Mouse (Mus musculus) CH12.LX (cell line): Measurements from ENCODE around the gene Nr2c1. TPM values are rescaled to one million over a fixed set of nuclear protein-coding genes. Genes with fewer than 3 reads are reported as not detected.

ENCODE experiments used
- DNase-seq: peaks from one replicate; pipeline ENCODE4 v3.0.0-alpha.2; 2013; ENCODE audit errors: extremely low read depth
- H3K27ac ChIP-seq: 2 replicates; pipeline ENCODE4 v1.5.1; 2012; ENCODE audit warnings: low read depth, mild to moderate bottlenecking, control low read depth, moderate library complexity; ENCODE audit not compliant: insufficient read depth
- H3K27me3 ChIP-seq: replicated peaks from 2 replicates; pipeline ENCODE3; 2012; ENCODE audit warnings: inconsistent platforms
- H3K36me3 ChIP-seq, 2 experiments: replicated peaks in 1 of 2; 2 replicates each; pipeline versions ENCODE3 to v1.6.1; 2012; ENCODE audit warnings: inconsistent platforms in 1 of 2, low read length in 1 of 2, mild to moderate bottlenecking in 1 of 2, mixed read lengths in 1 of 2, moderate library complexity in 1 of 2; ENCODE audit not compliant: control insufficient read depth in 1 of 2, insufficient read depth in 1 of 2
- H3K4me1 ChIP-seq, 2 experiments: 2 replicates each; pipeline ENCODE4 v1.6.1; 2012; ENCODE audit warnings: inconsistent platforms in 1 of 2, moderate library complexity in 1 of 2; ENCODE audit not compliant: insufficient read depth in 2 of 2, control insufficient read depth in 1 of 2
- H3K4me2 ChIP-seq: 2 replicates; pipeline ENCODE4 v1.6.1; 2012; ENCODE audit warnings: low read depth, mild to moderate bottlenecking, control low read depth; ENCODE audit not compliant: poor library complexity, insufficient read depth, severe bottlenecking
- H3K4me3 ChIP-seq, 3 experiments: fragments of 150-350 bp in 1 of 3; sonication (generic) in 1 of 3; replicated peaks in 1 of 3; 2 replicates each; pipeline versions ENCODE3 to v1.5.1; 2011 to 2012; ENCODE audit warnings: low read depth in 2 of 3, low read length in 2 of 3, mild to moderate bottlenecking in 2 of 3, moderate library complexity in 2 of 3, control low read depth in 1 of 3, improper control_type of control experiment in 1 of 3, inconsistent platforms in 1 of 3, mixed read lengths in 1 of 3; ENCODE audit not compliant: poor library complexity in 1 of 3
- H3K79me2 ChIP-seq: replicated peaks from 2 replicates; pipeline ENCODE4 v1.6.1; 2012; ENCODE audit warnings: mild to moderate bottlenecking, moderate library complexity; ENCODE audit not compliant: control insufficient read depth, poor library complexity, insufficient read depth, severe bottlenecking; ENCODE audit errors: extremely low read depth
- H3K9ac ChIP-seq: 2 replicates; pipeline ENCODE4 v1.6.1; 2012; ENCODE audit warnings: low read depth, mild to moderate bottlenecking, control low read depth, moderate library complexity; ENCODE audit not compliant: insufficient read depth
- H3K9me3 ChIP-seq: replicated peaks from 2 replicates; pipeline ENCODE3; 2012; ENCODE audit warnings: low read length, inconsistent platforms, mixed read lengths
- BHLHE40 ChIP-seq: IDR thresholded peaks from 2 replicates; pipeline ENCODE4 v1.6.1; 2011; ENCODE audit warnings: mild to moderate bottlenecking, low read depth, low read length, improper control_type of control experiment
- CHD2 ChIP-seq: IDR thresholded peaks from 2 replicates; pipeline ENCODE4 v1.6.1; 2011; ENCODE audit warnings: low read length, improper control_type of control experiment
- ELF1 ChIP-seq: IDR thresholded peaks from 2 replicates; pipeline ENCODE4 v1.6.1; 2014; ENCODE audit warnings: low read depth, mild to moderate bottlenecking, inconsistent platforms, low read length, improper control_type of control experiment
- EP300 ChIP-seq: IDR thresholded peaks from 2 replicates; pipeline ENCODE4 v1.6.1; 2011; ENCODE audit warnings: low read length, improper control_type of control experiment
- ETS1 ChIP-seq: conservative IDR thresholded peaks from 2 replicates; pipeline ENCODE4 v1.6.1; 2012; ENCODE audit warnings: low read depth, mild to moderate bottlenecking, inconsistent platforms, low read length, improper control_type of control experiment, moderate library complexity
- HCFC1 ChIP-seq: IDR thresholded peaks from 2 replicates; pipeline ENCODE4 v1.6.1; 2012; ENCODE audit warnings: low read depth, mild to moderate bottlenecking, inconsistent platforms, low read length, improper control_type of control experiment
- IRF4 ChIP-seq: IDR thresholded peaks from 2 replicates; pipeline ENCODE4 v1.6.1; 2014; ENCODE audit warnings: low read depth, mild to moderate bottlenecking, inconsistent platforms, low read length, improper control_type of control experiment
- JUND ChIP-seq: conservative IDR thresholded peaks from 2 replicates; pipeline ENCODE4 v1.6.1; 2011; ENCODE audit warnings: low read depth, low read length, improper control_type of control experiment
- KAT2A ChIP-seq: IDR thresholded peaks from 2 replicates; pipeline ENCODE4 v1.6.1; 2012; ENCODE audit warnings: low read length, improper control_type of control experiment, inconsistent platforms; ENCODE audit not compliant: insufficient replicate concordance
- MAFK ChIP-seq: IDR thresholded peaks from 2 replicates; pipeline ENCODE4 v1.6.1; 2011; ENCODE audit warnings: low read length, improper control_type of control experiment; ENCODE audit not compliant: insufficient replicate concordance
- MAZ ChIP-seq: IDR thresholded peaks from 2 replicates; pipeline ENCODE4 v1.6.1; 2012; ENCODE audit warnings: low read depth, mild to moderate bottlenecking, inconsistent platforms, low read length, improper control_type of control experiment, moderate library complexity
- MEF2A ChIP-seq: IDR thresholded peaks from 2 replicates; pipeline ENCODE4 v1.6.1; 2014; ENCODE audit warnings: low read depth, mild to moderate bottlenecking, inconsistent platforms, low read length, improper control_type of control experiment, borderline replicate concordance
- MXI1 ChIP-seq: IDR thresholded peaks from 2 replicates; pipeline ENCODE4 v1.6.1; 2011; ENCODE audit warnings: mild to moderate bottlenecking, low read depth, low read length, improper control_type of control experiment
- POLR2AphosphoS2 ChIP-seq: IDR thresholded peaks from 2 replicates; pipeline ENCODE4 v1.6.1; 2011; ENCODE audit warnings: low read depth, low read length, improper control_type of control experiment
- RAD21 ChIP-seq: IDR thresholded peaks from 2 replicates; pipeline ENCODE4 v1.6.1; 2011; ENCODE audit warnings: low read depth, mild to moderate bottlenecking, low read length, improper control_type of control experiment, moderate library complexity
- RCOR1 ChIP-seq: conservative IDR thresholded peaks from 2 replicates; pipeline ENCODE4 v1.6.1; 2012; ENCODE audit warnings: low read depth, mild to moderate bottlenecking, inconsistent platforms, low read length, improper control_type of control experiment
- SIN3A ChIP-seq: IDR thresholded peaks from 2 replicates; pipeline ENCODE4 v1.6.1; 2012; ENCODE audit warnings: low read length, improper control_type of control experiment, inconsistent platforms
- ZC3H11A ChIP-seq: IDR thresholded peaks from 2 replicates; pipeline ENCODE4 v1.6.1; 2012; ENCODE audit warnings: low read depth, mild to moderate bottlenecking, inconsistent platforms, low read length, improper control_type of control experiment
- ZKSCAN1 ChIP-seq: IDR thresholded peaks from 2 replicates; pipeline ENCODE4 v1.6.1; 2012; ENCODE audit warnings: low read depth, inconsistent platforms, low read length, improper control_type of control experiment, borderline replicate concordance
- ZMIZ1 ChIP-seq: IDR thresholded peaks from 2 replicates; pipeline ENCODE4 v1.6.1; 2012; ENCODE audit warnings: low read depth, mild to moderate bottlenecking, inconsistent platforms, low read length, improper control_type of control experiment
- ZNF384 ChIP-seq: IDR thresholded peaks from 2 replicates; pipeline ENCODE4 v1.6.1; 2012; ENCODE audit warnings: low read depth, low read length, improper control_type of control experiment, inconsistent platforms
- dilution Hi-C: fragments of 300-500 bp; cut with MboI; formaldehyde crosslinking; loops from 2 replicates; pipeline ENCODE4 v1.14.3; 2020; ENCODE audit warnings: low sequenced_read_pairs; ENCODE audit not compliant: extremely low pct_unique_long_range_greater_than_20kb, extremely low pct_ligation_motif_present
- in situ Hi-C: fragments of 300-500 bp; cut with MboI; formaldehyde crosslinking; loops from 3 replicates; pipeline ENCODE4 v1.14.3; 2019; ENCODE audit warnings: low sequenced_read_pairs, low pct_ligation_motif_present, low pct_unique_long_range_greater_than_20kb, mixed read lengths
- polyA plus RNA-seq: library from polyadenylated mRNA; unstranded; fragments of >175 nt; gene quantifications from 2 replicates; pipeline ENCODE4 v1.2.1, GENCODE M21; 2012; ENCODE audit warnings: low read depth; ENCODE audit not compliant: insufficient read length
- total RNA-seq, 2 experiments: library from RNA; depleted of rRNA; stranded (reverse); fragments of 300-350 nt in 1 of 2; fragments of >200 nt in 1 of 2; gene quantifications; 2 replicates each; pipeline ENCODE4 v1.2.3; 2012 to 2014

Gene Nr2c1
- total and polyA plus RNA-seq, 3 experiments = 3.6 to 6.5 (median 5.7) TPM

DNA sequence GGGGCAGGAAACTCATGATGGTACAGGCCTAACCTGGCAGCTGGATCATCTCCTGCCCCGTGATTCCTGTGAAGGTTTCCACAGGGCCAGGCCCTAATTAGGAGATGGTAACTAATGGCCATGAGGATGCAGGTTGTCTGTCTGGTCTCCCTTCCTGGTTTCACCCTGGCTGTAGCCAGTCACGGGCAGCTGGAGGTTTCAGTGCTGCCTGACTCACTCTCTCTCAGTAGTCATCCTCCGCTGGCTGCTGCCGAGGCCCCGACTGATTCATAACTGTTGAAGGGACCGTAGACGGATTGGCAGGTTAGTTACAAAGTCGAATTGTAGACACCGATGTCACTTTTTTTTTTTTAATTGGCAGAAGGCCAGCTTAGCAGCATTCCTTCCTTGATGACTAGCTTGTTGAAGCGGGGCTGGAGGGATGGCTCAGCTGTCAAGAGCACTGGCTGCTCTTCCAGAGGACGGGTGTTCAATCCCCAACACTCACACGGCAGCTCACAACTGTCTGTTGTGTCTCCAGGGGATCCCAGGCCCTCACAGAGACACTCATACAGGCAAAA lies 31.0 kb upstream of the Nr2c1 start:
- peak; percentile 72 for DNase-seq
- peaks cover 6 to 28% of the 10 kb centered on the region in 2 experiments; a peak in 3 of 4 replicates for H3K4me1 ChIP-seq
- peak overlapping the region; percentile 60 for H3K9ac ChIP-seq
- peak overlapping the region; percentile 72 for H3K27ac ChIP-seq
- dilution Hi-C loops = no loop called here
- H3K36me3 ChIP-seq = peaks cover 4 to 33% of the 10 kb centered on the region in 2 experiments
- no peaks in the 10 kb centered on the region for H3K9me3 ChIP-seq
- TF ChIP-seq EP300 (peak; percentile 40; the same call in 1 of the 2 replicates), IRF4 (peak; percentile 48; the same call in 1 of the 2 replicates), MEF2A (0 out of 2 replicates have a peak, but pooled peaks have one; percentile 5), ZC3H11A (no peak), SIN3A (peak; percentile 48; the same call in 1 of the 2 replicates), MAZ (no peak), BHLHE40 (peak; percentile 92), RCOR1 (no peak; the same call in 1 of the 2 replicates), ELF1 (peak; percentile 65), ZNF384 (peak; percentile 22; the same call in 1 of the 2 replicates), ETS1 (peak; percentile 61)
- H3K4me3 ChIP-seq = no peak overlapping the region
- in situ Hi-C loops = no loop called here
- no peaks in the 10 kb centered on the region for H3K27me3 ChIP-seq
- no peaks in the 10 kb centered on the region for H3K79me2 ChIP-seq
- peak overlapping the region; percentile 89 for H3K4me2 ChIP-seq

DNA sequence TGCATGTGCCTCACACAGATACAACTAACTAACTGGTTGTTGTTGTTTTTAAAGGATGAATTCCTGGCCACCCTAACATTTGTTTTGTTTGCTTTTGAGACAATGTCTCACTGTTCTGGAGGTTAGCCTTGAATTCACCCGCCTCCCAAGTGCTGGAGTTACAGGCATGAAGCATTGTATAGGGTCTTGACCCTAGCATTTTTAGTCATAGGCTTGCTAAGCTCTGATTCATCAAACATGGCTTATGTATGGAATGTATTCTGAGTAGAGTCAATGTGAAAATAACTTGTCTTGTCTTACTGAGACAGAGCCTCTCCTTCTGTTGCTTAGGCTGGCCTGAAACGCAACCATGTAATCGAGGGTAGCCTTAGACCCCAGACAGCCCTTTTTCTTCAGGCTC lies 29.9 kb upstream of the Nr2c1 start:
- H3K9ac ChIP-seq = no peak overlapping the region
- no peaks in the 10 kb centered on the region for H3K79me2 ChIP-seq
- dilution Hi-C loops = no loop called here
- no peak for TF ChIP-seq MXI1
- no peak for TF ChIP-seq ETS1
- no peak for TF ChIP-seq HCFC1
- no peak for TF ChIP-seq MAFK
- no peak for TF ChIP-seq POLR2AphosphoS2
- TF ChIP-seq RAD21 = no peak
- TF ChIP-seq BHLHE40 = no peak
- no peak for TF ChIP-seq ZKSCAN1
- TF ChIP-seq ZMIZ1 = no peak
- no peak for TF ChIP-seq KAT2A
- no peak for TF ChIP-seq CHD2
- no peak for TF ChIP-seq RCOR1
- TF ChIP-seq JUND = no peak
- no peak overlapping the region for H3K4me2 ChIP-seq
- peaks cover 4 to 35% of the 10 kb centered on the region in 2 experiments for H3K36me3 ChIP-seq
- H3K27me3 ChIP-seq = no peaks in the 10 kb centered on the region
- H3K4me3 ChIP-seq = no peak overlapping the region
- H3K9me3 ChIP-seq = no peaks in the 10 kb centered on the region
- in situ Hi-C loops = no loop called here
- DNase-seq = no peak
- H3K27ac ChIP-seq = no peak overlapping the region
- H3K4me1 ChIP-seq = peaks cover 14 to 38% of the 10 kb centered on the region in 2 experiments
